ENCODE assay signal across 13 mouse cellular contexts in the genomic region with DNA sequence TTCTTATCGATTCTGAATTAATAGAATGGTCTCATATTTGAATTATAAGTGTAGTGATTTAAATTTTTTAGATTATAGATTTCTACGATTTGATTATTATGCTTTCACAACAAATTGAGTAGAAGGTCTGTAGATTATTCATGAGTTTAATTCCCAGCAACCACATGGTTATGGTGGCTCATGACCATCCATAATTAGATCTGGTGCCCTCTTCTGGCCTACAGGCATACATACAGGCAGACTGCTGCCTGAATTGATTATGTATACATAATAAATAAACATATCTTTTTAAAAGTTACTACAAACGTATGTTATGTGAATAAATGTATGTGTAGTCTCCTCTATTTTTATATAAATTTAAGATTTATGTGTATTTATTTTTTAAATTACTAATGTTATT.
A peak's percentile ranks its signal among the peaks of the same experiment; 100 is the strongest.
DNase-seq lines count a peak whose midpoint lies in the region; ATAC-seq and TF ChIP-seq lines count a peak whose summit lies in the region.
"Had no signal": no experiment of that assay in that cellular context is flagged by ENCODE, and none has a peak within 500 bp of the region (broad histone marks: within the 10 kb centered on the region; RNA-seq: fewer than 3 reads in every experiment).

No protein-coding gene starts in this region.

- H3K27me3 ChIP-seq in heart, postnatal 0 days (ENCODE audit: control insufficient read depth, insufficient read depth, low read length), result no peaks in the 10 kb centered on the region
- no peaks in the 10 kb centered on the region for H3K27me3 ChIP-seq in midbrain, embryonic 12.5 days
- H3K27me3 ChIP-seq in midbrain, embryonic 15.5 days (replicated peaks), result no peaks in the 10 kb centered on the region
- H3K27me3 ChIP-seq: heart, embryonic 15.5 days; liver, embryonic 12.5 days had no signal

- no peak for ATAC-seq in heart, postnatal 0 days (ENCODE audit: insufficient read depth, low read depth)
- ATAC-seq in midbrain, embryonic 12.5 days (ENCODE audit: low FRiP score, low read depth), result 0 out of 2 replicates have a peak, but pooled peaks have one; percentile 54
- no peak for ATAC-seq in midbrain, embryonic 15.5 days (replicated peaks)
- ATAC-seq in monocyte, adult 5-6 weeks (replicated peaks; ENCODE audit: insufficient number of reproducible peaks, low FRiP score, low TSS enrichment, poor library complexity, severe bottlenecking), result no peak
- ATAC-seq: liver, embryonic 12.5 days had no signal

- no peak for DNase-seq in heart, postnatal 0 days (ENCODE audit: low spot score)
- DNase-seq in heart, postnatal 4 days, result no peak
- peak; percentile 10 for DNase-seq in brain, adult 2 months (ENCODE audit: low read depth, low spot score)
- DNase-seq in gastrocnemius, postnatal 36 days, result no peak
- DNase-seq: cerebellum, postnatal 25 days; gastrocnemius, postnatal 14 days; thymus, postnatal 25 days had no signal

- H3K4me2 ChIP-seq in heart, postnatal 0 days (ENCODE audit: low read depth, low read length), result no peak overlapping the region
- H3K4me2 ChIP-seq in midbrain, embryonic 12.5 days (replicated peaks), result no peak overlapping the region
- no peak overlapping the region for H3K4me2 ChIP-seq in midbrain, embryonic 15.5 days
- H3K4me2 ChIP-seq: heart, embryonic 15.5 days; liver, embryonic 12.5 days had no signal

- H3K36me3 ChIP-seq in heart, postnatal 0 days (replicated peaks; ENCODE audit: control insufficient read depth, insufficient read depth, low read length), result no peaks in the 10 kb centered on the region
- no peaks in the 10 kb centered on the region for H3K36me3 ChIP-seq in midbrain, embryonic 12.5 days
- H3K36me3 ChIP-seq in midbrain, embryonic 15.5 days (replicated peaks), result no peaks in the 10 kb centered on the region
- H3K36me3 ChIP-seq: heart, embryonic 15.5 days; liver, embryonic 12.5 days had no signal

- H3K4me3 ChIP-seq in heart, postnatal 0 days (ENCODE audit: low read depth, low read length), result no peak overlapping the region
- H3K4me3 ChIP-seq in midbrain, embryonic 12.5 days, result no peak overlapping the region
- H3K4me3 ChIP-seq in midbrain, embryonic 15.5 days, result no peak overlapping the region
- H3K4me3 ChIP-seq: heart, embryonic 15.5 days; liver, embryonic 12.5 days had no signal

- WGBS in heart, postnatal 0 days, result 40% methylated on average over 3 of the region's 3 CpGs
- 63% methylated on average over 3 of the region's 3 CpGs for WGBS in midbrain, embryonic 12.5 days
- WGBS in midbrain, embryonic 15.5 days, result 65% methylated on average over 3 of the region's 3 CpGs

- no peak overlapping the region for H3K9ac ChIP-seq in heart, postnatal 0 days (replicated peaks; ENCODE audit: low read depth, low read length)
- H3K9ac ChIP-seq in midbrain, embryonic 12.5 days (replicated peaks), result no peak overlapping the region
- no peak overlapping the region for H3K9ac ChIP-seq in midbrain, embryonic 15.5 days
- H3K9ac ChIP-seq: heart, embryonic 15.5 days; liver, embryonic 12.5 days had no signal

- no peaks in the 10 kb centered on the region for H3K4me1 ChIP-seq in heart, postnatal 0 days (ENCODE audit: control insufficient read depth, insufficient read depth)
- no peaks in the 10 kb centered on the region for H3K4me1 ChIP-seq in midbrain, embryonic 12.5 days
- H3K4me1 ChIP-seq in midbrain, embryonic 15.5 days, result no peaks in the 10 kb centered on the region
- H3K4me1 ChIP-seq: heart, embryonic 15.5 days; liver, embryonic 12.5 days had no signal

- H3K27ac ChIP-seq in heart, postnatal 0 days (ENCODE audit: low read depth), result no peak overlapping the region
- H3K27ac ChIP-seq in midbrain, embryonic 12.5 days (replicated peaks), result no peak overlapping the region
- H3K27ac ChIP-seq in midbrain, embryonic 15.5 days, result no peak overlapping the region
- H3K27ac ChIP-seq: heart, embryonic 15.5 days; liver, embryonic 12.5 days; macrophage had no signal

- 0 out of 2 replicates have a peak, but pooled peaks cover 5% of the 10 kb centered on the region for H3K9me3 ChIP-seq in heart, postnatal 0 days (replicated peaks; ENCODE audit: control insufficient read depth, low read length)
- H3K9me3 ChIP-seq in midbrain, embryonic 12.5 days, result no peaks in the 10 kb centered on the region
- H3K9me3 ChIP-seq in midbrain, embryonic 15.5 days, result no peaks in the 10 kb centered on the region
- H3K9me3 ChIP-seq: heart, embryonic 15.5 days; liver, embryonic 12.5 days had no signal

- intact Hi-C loops in gastrocnemius, postnatal 36 days (cut with DNase I), result no loop called here

- peak; percentile 22; the same call in 1 of the 2 replicates for TF ChIP-seq CTCF in heart, postnatal 0 days (IDR thresholded peaks at IDR 0.05; ENCODE audit: low read depth)

- TF ChIP-seq EP300 in heart, postnatal 0 days (IDR thresholded peaks at IDR 0.05; ENCODE audit: low read depth), result no peak
